Mouse (Mus musculus): ENCODE data around the gene 1700012P22Rik.

DNA sequence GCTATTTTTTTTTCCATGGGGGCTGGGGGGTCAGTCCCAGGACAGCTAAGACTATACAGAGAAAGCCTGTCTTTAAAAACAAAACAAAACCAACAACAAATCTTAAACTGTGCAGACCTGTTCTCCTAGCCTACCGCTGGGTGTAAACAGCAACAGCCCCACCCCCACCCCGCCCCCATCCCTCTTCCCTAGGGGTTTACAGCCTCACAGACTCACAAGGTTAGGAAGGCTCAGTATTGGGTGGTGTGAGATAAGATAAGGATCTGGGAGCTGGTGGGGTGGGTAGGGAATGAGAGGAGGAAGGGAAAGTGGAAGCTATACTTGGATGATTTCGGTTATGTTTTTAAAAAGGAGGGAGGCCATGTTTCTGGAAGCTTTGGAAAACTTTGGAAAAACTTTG lies 42.3 kb downstream of the 1700012P22Rik start:
- no peak for TF ChIP-seq CHD2 (IDR thresholded peaks at IDR 0.05; ENCODE audit: low read length)
- no peak for TF ChIP-seq CTCF (conservative IDR thresholded peaks at IDR 0.05 in 1 of 2, IDR thresholded peaks at IDR 0.05 in 1 of 2; ENCODE audit: low read depth in 2 of 2, low read length in 2 of 2)
- no peak for TF ChIP-seq SIN3A (IDR thresholded peaks at IDR 0.05; ENCODE audit: low read length)
- no peak for TF ChIP-seq ELF1 (IDR thresholded peaks at IDR 0.05; ENCODE audit: low read depth, low read length)
- TF ChIP-seq NELFE (IDR thresholded peaks at IDR 0.05; ENCODE audit: low read depth, low read length): no peak
- TF ChIP-seq HCFC1 (IDR thresholded peaks at IDR 0.05; ENCODE audit: low read depth, low read length): no peak
- no peak for TF ChIP-seq POLR2A (IDR thresholded peaks at IDR 0.05; ENCODE audit: low read depth, low read length)
- no peak for TF ChIP-seq ETS1 (conservative IDR thresholded peaks at IDR 0.05; ENCODE audit: low read depth, low read length)

Data from CH12.LX (cell line).